In the genomic region with DNA sequence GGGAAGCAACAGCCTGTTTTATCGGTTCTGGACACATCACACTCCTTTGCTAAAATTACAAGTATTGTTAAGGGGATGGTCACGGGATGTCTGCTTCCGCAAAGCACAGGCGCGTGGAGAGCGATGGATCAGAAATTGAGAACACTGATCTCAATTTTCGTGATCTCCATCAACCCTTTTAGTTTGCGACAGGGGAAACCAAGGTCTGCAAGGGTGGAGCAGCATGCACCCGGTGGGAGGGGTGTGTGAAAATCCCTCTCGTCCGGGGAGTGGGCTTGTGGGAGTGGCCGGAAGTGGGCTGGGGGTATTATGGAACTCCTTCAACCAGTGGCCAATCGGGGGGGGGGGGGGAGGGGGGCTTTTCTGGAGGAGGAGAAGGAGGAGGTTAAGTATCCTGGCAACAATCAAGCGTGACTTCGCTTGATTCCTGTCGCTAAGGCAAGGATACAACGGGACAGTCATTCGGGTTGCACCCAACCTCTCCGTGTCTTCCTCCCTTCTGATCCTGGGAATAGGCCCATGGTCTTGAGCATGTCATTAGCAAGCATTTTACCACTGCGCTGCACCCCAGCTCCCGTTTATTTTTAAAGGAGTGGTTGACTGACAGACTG, we compare ENCODE assay signal across 8 mouse cellular contexts. TPM values are rescaled to one million over a fixed set of nuclear protein-coding genes. Genes with fewer than 3 reads are reported as not detected.
DNase-seq lines count a peak whose midpoint lies in the region; ATAC-seq and TF ChIP-seq lines count a peak whose summit lies in the region.

No protein-coding gene starts in this region.

- peaks cover 0 to 8% of the 10 kb centered on the region in 2 experiments; a peak in 2 of 4 replicates for H3K4me1 ChIP-seq in ES-E14 (ENCODE audit: control insufficient read depth in 2 of 2, insufficient read depth in 2 of 2, low read length in 2 of 2, poor library complexity in 1 of 2)
- H3K4me1 ChIP-seq in heart, embryonic 14.5 days (ENCODE audit: control insufficient read depth in 2 of 2, insufficient read depth in 2 of 2, low read length in 2 of 2), result peaks cover 0 to 10% of the 10 kb centered on the region in 2 experiments; a peak in 2 of 4 replicates
- peaks cover 16% of the 10 kb centered on the region for H3K4me1 ChIP-seq in limb, embryonic 10.5 days
- peaks cover 15% of the 10 kb centered on the region; the same call in 1 of the 2 replicates for H3K4me1 ChIP-seq in midbrain, embryonic 14.5 days (ENCODE audit: control insufficient read depth, insufficient read depth, low read length)

- peak overlapping the region; percentile 85 for H3K27ac ChIP-seq in ES-E14 (ENCODE audit: insufficient read depth, low read depth, low read length, poor library complexity, severe bottlenecking)
- H3K27ac ChIP-seq in heart, embryonic 14.5 days (replicated peaks in 1 of 2; ENCODE audit: control insufficient read depth in 1 of 2, insufficient read depth in 1 of 2, low read depth in 2 of 2, low read length in 2 of 2), result peak overlapping the region; percentile 47 to 59; a peak in 3 of 4 replicates
- H3K27ac ChIP-seq in limb, embryonic 10.5 days, result peak overlapping the region; percentile 84
- peak overlapping the region; percentile 77 for H3K27ac ChIP-seq in midbrain, embryonic 14.5 days (replicated peaks; ENCODE audit: low read depth, low read length)

- H3K9ac ChIP-seq in ES-E14 (ENCODE audit: insufficient read depth, low read depth, low read length, poor library complexity, severe bottlenecking), result peak overlapping the region; percentile 95
- peak overlapping the region; percentile 85 for H3K9ac ChIP-seq in heart, embryonic 14.5 days (ENCODE audit: low read length)
- H3K9ac ChIP-seq in midbrain, embryonic 14.5 days (replicated peaks; ENCODE audit: low read length), result peak overlapping the region; percentile 71

- ATAC-seq in heart, embryonic 14.5 days (ENCODE audit: insufficient number of reproducible peaks, insufficient read depth, low FRiP score, low read depth), result 0 out of 2 replicates have a peak, but pooled peaks have one; percentile 55
- peak; percentile 81 for ATAC-seq in midbrain, embryonic 14.5 days (ENCODE audit: low FRiP score, low TSS enrichment)

- no peaks in the 10 kb centered on the region for H3K9me3 ChIP-seq in ES-E14 (ENCODE audit: control insufficient read depth, insufficient read depth, low read depth, low read length)
- H3K9me3 ChIP-seq in heart, embryonic 14.5 days (ENCODE audit: control insufficient read depth, low read length), result no peaks in the 10 kb centered on the region
- H3K9me3 ChIP-seq in limb, embryonic 10.5 days (replicated peaks), result no peaks in the 10 kb centered on the region
- no peaks in the 10 kb centered on the region for H3K9me3 ChIP-seq in midbrain, embryonic 14.5 days (ENCODE audit: control insufficient read depth, low read length)

- peak overlapping the region; percentile 84 for H3K4me2 ChIP-seq in heart, embryonic 14.5 days (ENCODE audit: low read length)
- H3K4me2 ChIP-seq in midbrain, embryonic 14.5 days (ENCODE audit: low read length), result peak overlapping the region; percentile 70

- no peaks in the 10 kb centered on the region for H3K27me3 ChIP-seq in heart, embryonic 14.5 days (ENCODE audit: control insufficient read depth, insufficient read depth, low read length)
- H3K27me3 ChIP-seq in limb, embryonic 10.5 days (ENCODE audit: low read depth, poor library complexity, severe bottlenecking), result no peaks in the 10 kb centered on the region
- no peaks in the 10 kb centered on the region for H3K27me3 ChIP-seq in midbrain, embryonic 14.5 days (ENCODE audit: control insufficient read depth, insufficient read depth, low read length)

- H3K36me3 ChIP-seq in ES-E14 (ENCODE audit: control insufficient read depth, insufficient read depth, low read length, poor library complexity, severe bottlenecking), result no peaks in the 10 kb centered on the region
- no peaks in the 10 kb centered on the region for H3K36me3 ChIP-seq in heart, embryonic 14.5 days (ENCODE audit: control insufficient read depth, insufficient read depth, low read length)
- no peaks in the 10 kb centered on the region for H3K36me3 ChIP-seq in limb, embryonic 10.5 days
- H3K36me3 ChIP-seq in midbrain, embryonic 14.5 days (ENCODE audit: control insufficient read depth, insufficient read depth, low read length), result no peaks in the 10 kb centered on the region

- DNase-seq in adrenal gland, postnatal 10 days, result peak; percentile 12
- no peak for DNase-seq in adrenal gland, adult 18-20 months (ENCODE audit: low spot score in 2 of 2)
- DNase-seq in ES-E14 (ENCODE audit: low read depth, low spot score), result peak; percentile 79
- DNase-seq in embryo, embryonic 10 days (ENCODE audit: low spot score), result peak; percentile 81
- DNase-seq in limb, embryonic 10.5 days (ENCODE audit: low spot score), result peak; percentile 77
- DNase-seq in midbrain, embryonic 14.5 days, result peak; percentile 79
- DNase-seq in testis, postnatal 14 days (ENCODE audit: low spot score), result peak; percentile 54

- 2% methylated on average over 20 of the region's 21 CpGs for WGBS in heart, embryonic 14.5 days
- WGBS in limb, embryonic 10.5 days, result 2% methylated on average over 21 of the region's 21 CpGs
- 1% methylated on average over 21 of the region's 21 CpGs for WGBS in midbrain, embryonic 14.5 days

- H3K4me3 ChIP-seq in ES-E14 (ENCODE audit: insufficient read depth in 1 of 2, low read depth in 1 of 2, low read length in 2 of 2, poor library complexity in 1 of 2, severe bottlenecking in 1 of 2), result peak overlapping the region; percentile 71 to 91
- peak overlapping the region; percentile 81 to 93 for H3K4me3 ChIP-seq in heart, embryonic 14.5 days (ENCODE audit: control insufficient read depth in 1 of 2, insufficient read depth in 1 of 2, low read depth in 1 of 2, low read length in 2 of 2)
- H3K4me3 ChIP-seq in limb, embryonic 10.5 days, result peak overlapping the region; percentile 80
- H3K4me3 ChIP-seq in midbrain, embryonic 14.5 days (replicated peaks; ENCODE audit: low read depth, low read length), result peak overlapping the region; percentile 72

- in situ Hi-C loops in ES-E14 (cut with MboI; ENCODE audit: low sequenced_read_pairs in 2 of 2, unreplicated experiment in 2 of 2), result no loop called here

TF ChIP-seq in ES-E14, 5 proteins besides CTCF, POLR2A, EP300 and RAD21:
- no peak for TF ChIP-seq ZC3H11A (IDR thresholded peaks at IDR 0.05; ENCODE audit: borderline replicate concordance, low read depth, low read length)
- TF ChIP-seq HCFC1 (IDR thresholded peaks at IDR 0.05; ENCODE audit: borderline replicate concordance, insufficient read depth, low read length), result no peak
- TF ChIP-seq ZNF384 (IDR thresholded peaks at IDR 0.05; ENCODE audit: low read depth, low read length), result no peak
- TF ChIP-seq MAFK (IDR thresholded peaks at IDR 0.05; ENCODE audit: insufficient read depth, low read depth, low read length), result no peak
- no peak for TF ChIP-seq CHD2 (IDR thresholded peaks at IDR 0.05; ENCODE audit: low read depth, low read length)
TF ChIP-seq in ES-E14: peak in this region for 0.

RNA-seq across cellular contexts. Expression of a gene that starts 0.7 kb away (rescaled TPM):
- total RNA-seq in adrenal gland, postnatal 10 days (2021), result 10 to 100 TPM; 36.5 to 47.0 TPM
- total RNA-seq in adrenal gland, adult 18-20 months (2021), result 10 to 100 TPM; 31.8 to 53.6 TPM
- total RNA-seq in ES-E14 (2012; rRNA removed), result 20.9 and 21.2 TPM in 2 replicates
- 18.1 and 19.7 TPM in 2 replicates for polyA plus RNA-seq in heart, embryonic 14.5 days (2014; fragmentation: Nextera tagmentation; extraction: Ambion mirVana)
- polyA plus RNA-seq in limb, embryonic 10.5 days (2016; fragmentation: Nextera tagmentation; extraction: Ambion mirVana), result 14.6 and 16.0 TPM in 2 replicates
- 54.7 and 55.2 TPM in 2 replicates for polyA plus RNA-seq in midbrain, embryonic 14.5 days (2014; fragmentation: Nextera tagmentation; extraction: Ambion mirVana)

RNA-seq across cellular contexts. Expression of a gene that starts 54.3 kb away (rescaled TPM):
- 100 to 1,000 TPM; 109 to 125 TPM for total RNA-seq in adrenal gland, postnatal 10 days (2021)
- total RNA-seq in adrenal gland, adult 18-20 months (2021), result 10 to 100 TPM; 66.4 to 81.6 TPM
- 104 and 177 TPM in 2 replicates for total RNA-seq in ES-E14 (2012; rRNA removed)
- polyA plus RNA-seq in heart, embryonic 14.5 days (2014; fragmentation: Nextera tagmentation; extraction: Ambion mirVana), result 333 and 340 TPM in 2 replicates
- 639 and 665 TPM in 2 replicates for polyA plus RNA-seq in limb, embryonic 10.5 days (2016; fragmentation: Nextera tagmentation; extraction: Ambion mirVana)
- 518 and 525 TPM in 2 replicates for polyA plus RNA-seq in midbrain, embryonic 14.5 days (2014; fragmentation: Nextera tagmentation; extraction: Ambion mirVana)

RNA-seq across cellular contexts. Expression of a gene that starts 54.7 kb away (rescaled TPM):
- 100 to 1,000 TPM; 559 to 669 TPM for total RNA-seq in adrenal gland, postnatal 10 days (2021)
- 100 to 1,000 TPM; 553 to 646 TPM for total RNA-seq in adrenal gland, adult 18-20 months (2021)
- total RNA-seq in ES-E14 (2012; rRNA removed), result 435 and 609 TPM in 2 replicates
- polyA plus RNA-seq in heart, embryonic 14.5 days (2014; fragmentation: Nextera tagmentation; extraction: Ambion mirVana), result 638 and 739 TPM in 2 replicates
- polyA plus RNA-seq in limb, embryonic 10.5 days (2016; fragmentation: Nextera tagmentation; extraction: Ambion mirVana), result 1,996 and 2,303 TPM in 2 replicates
- polyA plus RNA-seq in midbrain, embryonic 14.5 days (2014; fragmentation: Nextera tagmentation; extraction: Ambion mirVana), result 859 and 918 TPM in 2 replicates

Comparison
In these comparisons a context has a peak if more than half of its experiments do, and no peak if none do; other contexts are left out.
1. DNase-seq: peak in adrenal gland, postnatal 10 days (single experiment), ES-E14 (single experiment), embryo, embryonic 10 days (single experiment), limb, embryonic 10.5 days (single experiment), midbrain, embryonic 14.5 days (single experiment) and testis, postnatal 14 days (single experiment); none in adrenal gland, adult 18-20 months (0 of 2).
2. Peak in every context shown above with its lines, with median percentiles within 50 percentile points of each other: H3K27ac ChIP-seq, H3K4me3 ChIP-seq and H3K9ac ChIP-seq.